Mouse (Mus musculus) limb, embryonic 15.5 days (tissue): ENCODE results near the gene Coa6. TPM values are rescaled to one million over a fixed set of nuclear protein-coding genes. Genes with fewer than 3 reads are reported as not detected.
"Not testable (repeated sequence)": the region's sequence is repeated elsewhere in the genome, so short reads cannot be mapped to it uniquely, and the experiment has no call there.

Source experiments
- ATAC-seq: fragments of 200-750 bp; cut with Nextera tagmentation; 2 replicates; pipeline ENCODE4 v1.8.0; 2017; ENCODE audit warnings: low read depth, moderate TSS enrichment; ENCODE audit not compliant: insufficient number of reproducible peaks, low FRiP score, low TSS enrichment
- H3K27ac ChIP-seq: fragments of 300-500 bp; sonication (generic); 2 replicates; pipeline ENCODE4 v1.5.1; 2015; ENCODE audit warnings: moderate library complexity, mild to moderate bottlenecking, inconsistent platforms
- H3K27me3 ChIP-seq: fragments of 300-500 bp; sonication (generic); 2 replicates; pipeline ENCODE4 v1.6.1; 2015; ENCODE audit warnings: inconsistent platforms
- H3K36me3 ChIP-seq: fragments of 300-500 bp; sonication (generic); 2 replicates; pipeline ENCODE4 v1.6.1; 2015; ENCODE audit warnings: inconsistent platforms
- H3K4me1 ChIP-seq: fragments of 300-500 bp; sonication (generic); 2 replicates; pipeline ENCODE4 v1.6.1; 2015; ENCODE audit warnings: inconsistent platforms
- H3K4me2 ChIP-seq: fragments of 300-500 bp; sonication (generic); 2 replicates; pipeline ENCODE4 v1.6.1; 2015; ENCODE audit warnings: mild to moderate bottlenecking, inconsistent platforms
- H3K4me3 ChIP-seq: fragments of 300-500 bp; sonication (generic); 2 replicates; pipeline ENCODE4 v1.5.1; 2015; ENCODE audit warnings: mild to moderate bottlenecking, inconsistent platforms
- H3K9ac ChIP-seq: fragments of 300-500 bp; sonication (generic); 2 replicates; pipeline ENCODE4 v1.6.1; 2015; ENCODE audit warnings: inconsistent platforms
- H3K9me3 ChIP-seq: fragments of 300-500 bp; sonication (generic); 2 replicates; pipeline ENCODE4 v1.6.1; 2016; ENCODE audit warnings: inconsistent platforms
- WGBS: fragments of 180-500 bp; shearing (Covaris S2); methylation state at CpG from one replicate; pipeline ENCODE4 v1.1.7; 2015; 5-methylcytosine and 5-hydroxymethylcytosine counted together
- polyA plus RNA-seq: library from polyadenylated mRNA; unstranded; fragments of >200 nt; fragmentation: Nextera tagmentation; extraction: Ambion mirVana; gene quantifications from 2 replicates; pipeline ENCODE4 v1.2.1, GENCODE M21; 2015

Coa6 gene
- polyA plus RNA-seq: 44.0 and 47.5 TPM in 2 replicates

DNA sequence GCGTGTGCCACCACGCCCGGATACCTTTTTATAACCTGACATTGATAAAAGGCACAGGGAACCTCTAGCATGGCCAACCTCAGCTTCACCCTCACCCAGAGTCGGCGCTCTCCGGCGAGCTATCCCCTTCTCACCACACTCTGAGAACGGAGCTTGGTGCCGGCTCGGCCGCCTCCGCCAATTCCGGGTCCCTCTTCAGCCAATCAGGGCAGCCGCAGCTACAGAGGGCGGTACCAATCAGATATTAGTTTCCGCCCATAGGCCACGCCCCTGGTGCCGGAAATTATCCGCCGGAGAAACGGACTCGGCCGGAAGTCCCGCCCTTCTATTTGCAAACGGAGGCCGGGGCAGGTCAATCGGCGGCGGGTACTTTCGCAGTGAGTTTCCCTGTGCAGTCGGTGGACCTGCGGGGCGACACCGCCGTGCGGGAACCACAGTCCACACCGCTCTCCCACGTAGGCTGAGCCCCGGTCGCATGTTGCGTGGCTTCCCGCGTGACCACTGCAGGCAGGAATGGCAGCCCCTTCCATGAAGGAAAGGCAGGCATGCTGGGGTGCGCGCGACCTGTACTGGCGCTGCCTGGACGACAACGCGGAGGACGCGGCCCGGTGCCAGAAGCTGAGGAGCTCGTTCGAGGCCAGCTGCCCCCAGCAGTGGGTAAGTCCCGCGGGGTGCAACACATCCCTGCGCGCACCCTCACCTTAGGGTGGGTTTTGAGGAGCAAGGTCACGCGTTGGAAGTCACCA, at the start of gene Coa6:
Gene Coa6, plus strand, starts transcription at position 342 of the 746 bp plus-strand sequence.
- under 1% methylated on average over 61 of the region's 61 CpGs for WGBS
- ATAC-seq: peak; percentile 95
- Histone ChIP-seq H3K4me2 (peak within 1 kb of the TSS; percentile 74), H3K27me3 (no peaks in the 10 kb centered on the region), H3K27ac (peak within 1 kb of the TSS; percentile 75), H3K9me3 (no peaks in the 10 kb centered on the region), H3K9ac (peak within 1 kb of the TSS; percentile 68), H3K4me1 (peaks cover 8% of the 10 kb centered on the region), H3K4me3 (peak within 1 kb of the TSS; percentile 65), H3K36me3 (peaks cover 17% of the 10 kb centered on the region)

- Histone ChIP-seq H3K9me3 (no peaks in the 10 kb centered on the region), H3K36me3 (no peaks in the 10 kb centered on the region), H3K27ac (no peak overlapping the region), H3K4me2 (no peak overlapping the region), H3K4me3 (no peak overlapping the region), H3K4me1 (no peaks in the 10 kb centered on the region), H3K27me3 (peaks cover 9% of the 10 kb centered on the region), H3K9ac (no peak overlapping the region)
- 88% methylated on average over 6 of the region's 6 CpGs for WGBS
- ATAC-seq: no peak
Observed at GRCm38 (mm10) chr8:126379580-126379979, 42.7 kb upstream of the Coa6 start.

- Histone ChIP-seq H3K4me2 (no peak overlapping the region), H3K27ac (no peak overlapping the region), H3K4me3 (no peak overlapping the region), H3K4me1 (no peaks in the 10 kb centered on the region), H3K9ac (no peak overlapping the region), H3K9me3 (no peaks in the 10 kb centered on the region), H3K36me3 (no peaks in the 10 kb centered on the region), H3K27me3 (peaks cover 9% of the 10 kb centered on the region)
- 46% methylated on average over 2 of the region's 2 CpGs for WGBS
- ATAC-seq: no peak
Observed at GRCm38 (mm10) chr8:126380141-126380540, 42.2 kb upstream of the Coa6 start.

- Histone ChIP-seq H3K4me3 (no peak overlapping the region), H3K36me3 (no peaks in the 10 kb centered on the region), H3K4me1 (no peaks in the 10 kb centered on the region), H3K9me3 (no peaks in the 10 kb centered on the region), H3K27me3 (peaks cover 6% of the 10 kb centered on the region; the same call in 1 of the 2 replicates), H3K27ac (no peak overlapping the region), H3K4me2 (no peak overlapping the region), H3K9ac (no peak overlapping the region)
- ATAC-seq: no peak
- WGBS: 81% methylated on average over 7 of the region's 7 CpGs
Observed at GRCm38 (mm10) chr8:126381299-126381698, 41.0 kb upstream of the Coa6 start.

DNA sequence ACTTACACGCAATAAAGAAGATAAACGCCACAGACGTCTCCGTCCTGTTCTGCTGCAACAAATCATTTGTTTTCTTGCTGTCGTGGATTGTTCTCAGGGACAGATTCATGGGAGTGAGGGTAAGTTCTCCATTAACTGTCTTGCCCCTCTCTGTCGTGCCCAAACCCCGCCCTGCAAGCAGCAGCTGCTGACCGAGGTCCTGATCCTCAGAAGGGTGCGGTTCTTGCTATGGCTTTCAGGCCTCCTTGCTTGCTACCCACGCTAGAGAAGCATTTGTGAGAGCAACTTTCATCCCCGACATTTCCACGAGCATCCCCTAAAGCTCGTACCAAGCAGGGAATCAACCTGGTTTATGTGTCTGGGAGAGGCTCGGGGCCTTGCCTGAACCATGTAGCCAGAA, 40.1 kb upstream of the Coa6 start:
- WGBS: 38% methylated on average over 14 of the region's 14 CpGs
- H3K27ac ChIP-seq: no peak overlapping the region

GRCm38 (mm10) chr8:126382749-126383148, 39.6 kb upstream of the Coa6 start:
- H3K36me3 ChIP-seq: no peaks in the 10 kb centered on the region
- H3K4me2 ChIP-seq: no peak overlapping the region
- no peak overlapping the region for H3K27ac ChIP-seq
- H3K4me3 ChIP-seq: no peak overlapping the region
- H3K9me3 ChIP-seq: no peaks in the 10 kb centered on the region
- H3K4me1 ChIP-seq: no peaks in the 10 kb centered on the region
- WGBS: 58% methylated on average over 5 of the region's 5 CpGs
- ATAC-seq: no peak
- no peak overlapping the region for H3K9ac ChIP-seq
- H3K27me3 ChIP-seq: no peaks in the 10 kb centered on the region

More for the DNA sequence above, 40.1 kb upstream of the Coa6 start:
- ATAC-seq: no peak
- Histone ChIP-seq H3K4me3 (no peak overlapping the region), H3K9ac (no peak overlapping the region), H3K4me1 (no peaks in the 10 kb centered on the region), H3K9me3 (no peaks in the 10 kb centered on the region), H3K27me3 (0 out of 2 replicates have a peak, but pooled peaks cover under 1% of the 10 kb centered on the region), H3K36me3 (no peaks in the 10 kb centered on the region), H3K4me2 (no peak overlapping the region)

DNA sequence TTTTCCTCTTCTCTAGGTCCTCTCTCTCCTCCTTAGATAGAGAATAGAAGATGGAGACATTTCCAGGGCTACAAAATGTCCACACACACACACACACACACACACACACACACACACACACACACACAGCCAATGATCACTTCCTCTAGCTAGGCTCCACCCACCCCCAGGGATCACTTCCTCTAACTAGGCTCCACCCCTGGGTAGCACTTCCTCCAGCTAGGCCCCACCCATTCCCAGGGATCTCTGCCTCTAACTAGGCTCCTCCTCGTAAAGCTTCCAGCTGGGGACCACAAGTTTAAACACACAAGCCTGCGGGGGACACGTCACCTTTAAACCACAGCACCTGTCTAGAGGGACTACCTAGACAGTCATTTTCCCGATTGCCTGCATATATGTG, 34.7 kb upstream of the Coa6 start:
- peaks cover 4% of the 10 kb centered on the region; the same call in 1 of the 2 replicates for H3K4me1 ChIP-seq
- no peak overlapping the region for H3K4me3 ChIP-seq
- no peaks in the 10 kb centered on the region for H3K9me3 ChIP-seq
- no peaks in the 10 kb centered on the region for H3K36me3 ChIP-seq
- 76% methylated on average over 4 of the region's 4 CpGs for WGBS
- no peak overlapping the region for H3K4me2 ChIP-seq
- H3K9ac ChIP-seq: no peak overlapping the region
- no peaks in the 10 kb centered on the region for H3K27me3 ChIP-seq
- no peak overlapping the region for H3K27ac ChIP-seq
- no peak for ATAC-seq

GRCm38 (mm10) chr8:126391541-126391940, 30.8 kb upstream of the Coa6 start:
- no peak overlapping the region for H3K9ac ChIP-seq
- H3K4me2 ChIP-seq: no peak overlapping the region
- no peak overlapping the region for H3K27ac ChIP-seq
- ATAC-seq: 0 out of 2 replicates have a peak, but pooled peaks have one; percentile 58
- no peaks in the 10 kb centered on the region for H3K36me3 ChIP-seq
- peaks cover 4% of the 10 kb centered on the region; the same call in 1 of the 2 replicates for H3K4me1 ChIP-seq
- H3K27me3 ChIP-seq: no peaks in the 10 kb centered on the region
- no peak overlapping the region for H3K4me3 ChIP-seq
- WGBS: 44% methylated on average over 2 of the region's 2 CpGs
- H3K9me3 ChIP-seq: no peaks in the 10 kb centered on the region

DNA sequence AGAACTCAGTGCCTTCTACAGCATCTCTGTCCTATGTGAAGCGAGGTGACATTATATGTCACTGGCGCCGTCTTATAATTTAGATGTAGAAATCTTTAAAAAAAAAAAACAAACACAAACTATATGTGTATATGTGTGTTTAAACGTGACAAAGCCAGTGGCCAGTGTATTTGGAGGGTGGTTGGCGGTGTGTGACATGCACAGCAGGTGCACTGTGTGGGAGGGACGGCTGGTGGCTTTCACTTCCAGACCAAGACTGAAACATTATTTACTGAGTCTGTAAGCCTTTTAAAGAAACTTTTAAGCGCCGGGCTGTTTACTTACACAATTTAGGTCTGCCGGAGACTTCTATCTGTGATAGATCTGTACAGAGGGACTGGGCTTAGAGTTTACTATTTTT, 26.9 kb upstream of the Coa6 start:
- Histone ChIP-seq H3K9me3 (no peaks in the 10 kb centered on the region), H3K4me3 (no peak overlapping the region), H3K36me3 (no peaks in the 10 kb centered on the region), H3K4me1 (peaks cover 4% of the 10 kb centered on the region; the same call in 1 of the 2 replicates), H3K4me2 (no peak overlapping the region), H3K27me3 (no peaks in the 10 kb centered on the region), H3K27ac (no peak overlapping the region), H3K9ac (no peak overlapping the region)
- 85% methylated on average over 9 of the region's 9 CpGs for WGBS
- no peak for ATAC-seq

DNA sequence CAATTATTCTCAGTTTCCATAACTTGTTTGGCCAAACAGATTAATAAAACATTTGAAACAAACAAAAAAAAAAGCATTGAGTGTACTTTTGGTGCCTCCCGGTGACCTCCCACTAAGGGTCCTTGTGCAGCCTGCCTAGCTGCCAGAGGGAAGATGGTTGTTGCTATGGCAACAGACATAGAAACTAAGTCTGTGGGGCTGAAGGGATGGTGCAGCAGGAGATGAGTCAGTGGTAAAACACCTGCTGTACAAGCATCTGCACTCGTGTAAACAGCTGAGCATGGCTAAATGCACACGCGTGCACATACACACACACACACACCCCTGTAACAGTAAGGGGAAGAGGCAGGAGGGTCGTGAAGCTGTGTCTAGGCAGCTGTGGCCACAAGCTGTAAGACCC, 26.4 kb upstream of the Coa6 start:
- no peak overlapping the region for H3K27ac ChIP-seq
- H3K4me3 ChIP-seq: no peak overlapping the region
- WGBS: 83% methylated on average over 5 of the region's 5 CpGs
- no peaks in the 10 kb centered on the region for H3K36me3 ChIP-seq
- no peaks in the 10 kb centered on the region for H3K9me3 ChIP-seq
- ATAC-seq: no peak
- no peaks in the 10 kb centered on the region for H3K27me3 ChIP-seq
- H3K4me2 ChIP-seq: no peak overlapping the region
- no peak overlapping the region for H3K9ac ChIP-seq
- H3K4me1 ChIP-seq: peaks cover 4% of the 10 kb centered on the region; the same call in 1 of the 2 replicates

DNA sequence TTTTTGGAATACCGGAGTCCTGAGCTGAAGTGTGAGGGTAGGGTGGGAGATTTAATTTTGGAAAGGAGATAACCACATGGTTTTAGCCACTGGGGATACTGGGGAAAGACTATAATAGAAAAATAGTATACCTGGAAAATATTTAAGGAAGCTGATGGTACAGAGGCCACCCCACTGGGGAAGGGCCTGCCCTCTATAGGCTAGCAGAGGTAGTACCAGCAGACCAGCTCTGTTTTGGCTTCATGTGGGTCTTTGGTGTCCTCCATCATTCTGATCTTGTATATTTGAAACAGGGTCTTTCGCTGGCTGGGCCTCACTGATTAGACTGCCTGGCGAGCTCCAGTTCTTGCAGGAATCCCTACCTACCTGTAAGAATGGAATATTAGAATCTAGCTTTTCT, 24.0 kb upstream of the Coa6 start:
- Histone ChIP-seq H3K4me3 (no peak overlapping the region), H3K9ac (no peak overlapping the region), H3K4me1 (no peaks in the 10 kb centered on the region), H3K27me3 (no peaks in the 10 kb centered on the region), H3K9me3 (no peaks in the 10 kb centered on the region), H3K4me2 (no peak overlapping the region), H3K27ac (no peak overlapping the region), H3K36me3 (no peaks in the 10 kb centered on the region)
- ATAC-seq: no peak
- 76% methylated on average over 3 of the region's 3 CpGs for WGBS

DNA sequence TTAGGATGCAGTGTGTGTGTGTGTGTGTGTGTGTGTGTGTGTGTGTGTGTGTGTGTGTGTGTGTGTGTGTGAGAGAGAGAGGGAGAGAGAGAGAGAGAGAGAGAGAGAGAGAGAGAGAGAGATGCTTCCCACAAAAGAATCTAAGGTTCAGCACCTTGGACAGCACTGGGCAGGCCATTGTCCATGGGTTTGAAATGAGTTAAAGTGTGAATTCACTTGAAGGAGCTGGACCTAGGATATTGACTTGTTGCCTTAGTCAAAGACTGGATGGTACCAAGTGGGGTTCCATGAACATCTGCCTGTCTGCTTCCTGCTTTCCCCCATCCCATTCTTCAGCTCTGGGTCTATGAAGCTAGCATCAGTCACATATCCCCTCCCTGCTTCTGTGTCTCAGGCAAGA, 17.8 kb upstream of the Coa6 start:
- not testable (repeated sequence) for H3K27ac ChIP-seq, H3K27me3 ChIP-seq, H3K9me3 ChIP-seq, H3K4me1 ChIP-seq, H3K9ac ChIP-seq, H3K36me3 ChIP-seq, ATAC-seq, H3K4me2 ChIP-seq, H3K4me3 ChIP-seq
